Mouse (Mus musculus) adrenal gland, postnatal 36 days (tissue): ENCODE data around the gene Fiz1. TPM values are rescaled to one million over a fixed set of nuclear protein-coding genes. Genes with fewer than 3 reads are reported as not detected.

Experiments used
- total RNA-seq, 2 experiments: library from RNA; stranded (reverse); gene quantifications; 2 replicates each; pipeline ENCODE4 v1.2.3; 2021

Fiz1 gene
- total RNA-seq, 2 experiments from 2014 or later = 23.5 to 31.5 TPM

Other genes starting within 250 kb of the Fiz1 start
- gene Fam71e2, start 243.4 kb downstream of the Fiz1 start, total RNA-seq = not detected
- under 1 TPM; 0.13 to 0.56 TPM for gene Il11, start 231.8 kb downstream of the Fiz1 start, total RNA-seq
- gene Tmem190, start 231.8 kb downstream of the Fiz1 start, total RNA-seq = not detected
- 10 to 100 TPM in 1 of 2 experiments, 1 to 10 TPM in 1; 8.2 to 15.0 TPM for gene Tmem238, start 225.0 kb downstream of the Fiz1 start, total RNA-seq
- gene Rpl28, start 221.8 kb downstream of the Fiz1 start, total RNA-seq = 1,000 to 10,000 TPM in 1 of 2 experiments, 100 to 1,000 TPM in 1; 989 to 1,001 TPM
- gene Ube2s, start 202.1 kb downstream of the Fiz1 start, total RNA-seq = 100 to 1,000 TPM; 123 to 125 TPM
- under 1 TPM; 0.86 to 0.93 TPM for gene Shisa7, start 170.0 kb downstream of the Fiz1 start, total RNA-seq
- 10 to 100 TPM in 1 of 2 experiments, 1 to 10 TPM in 1; 9.2 to 23.4 TPM for gene Isoc2b, start 144.4 kb downstream of the Fiz1 start, total RNA-seq
- 10 to 100 TPM; 23.5 to 47.3 TPM for gene Isoc2a, start 137.5 kb downstream of the Fiz1 start, total RNA-seq
- gene Gm36210, start 108.2 kb downstream of the Fiz1 start, total RNA-seq = not detected
- gene Zfp628, start 99.5 kb downstream of the Fiz1 start, total RNA-seq = 10 to 100 TPM; 13.7 to 15.5 TPM
- gene Nat14, start 92.7 kb downstream of the Fiz1 start, total RNA-seq = 10 to 100 TPM in 1 of 2 experiments, 1 to 10 TPM in 1; 7.1 to 11.5 TPM
- gene Ssc5d, start 88.9 kb downstream of the Fiz1 start, total RNA-seq = 1 to 10 TPM; 1.7 to 2.7 TPM
- gene Sbk2, start 50.3 kb downstream of the Fiz1 start, total RNA-seq = under 1 TPM; 0.36 to 0.89 TPM
- gene Sbk3, start 43.5 kb downstream of the Fiz1 start, total RNA-seq = under 1 TPM; 0.23 to 0.50 TPM
- 10 to 100 TPM; 16.5 to 16.8 TPM for gene Zfp579, start 18.5 kb downstream of the Fiz1 start, total RNA-seq
- gene Zfp524, start 282 bp downstream of the Fiz1 start, total RNA-seq = 10 to 100 TPM in 1 of 2 experiments, 1 to 10 TPM in 1; 8.7 to 14.0 TPM
- not detected for gene Gm44973, start 799 bp upstream of the Fiz1 start, total RNA-seq
- gene Zfp865, start 5.7 kb upstream of the Fiz1 start, total RNA-seq = 10 to 100 TPM; 22.1 to 24.1 TPM
- 1 to 10 TPM in 1 of 2 experiments, under 1 TPM in 1; 0.96 to 1.4 TPM for gene Ccdc106, start 5.9 kb upstream of the Fiz1 start, total RNA-seq
- gene 4632433K11Rik, start 19.4 kb upstream of the Fiz1 start, total RNA-seq = not detected
- 1 to 10 TPM; 3.8 to 4.5 TPM for gene Zfp784, start 23.7 kb upstream of the Fiz1 start, total RNA-seq
- gene Zfp580, start 36.8 kb upstream of the Fiz1 start, total RNA-seq = 1 to 10 TPM; 6.4 to 9.3 TPM
- 100 to 1,000 TPM; 143 to 180 TPM for gene U2af2, start 47.4 kb upstream of the Fiz1 start, total RNA-seq
- 100 to 1,000 TPM; 146 to 155 TPM for gene Epn1, start 65.5 kb upstream of the Fiz1 start, total RNA-seq
- gene Rfpl4, start 102.3 kb upstream of the Fiz1 start, total RNA-seq = under 1 TPM in 1 of 2 experiments, not detected in 1; 0.56 TPM
- gene Rasl2-9, start 111.3 kb upstream of the Fiz1 start, total RNA-seq = 1 to 10 TPM; 1.3 to 1.4 TPM
- gene Vmn1r55, start 135.0 kb upstream of the Fiz1 start, total RNA-seq = not detected
- not detected for gene Vmn1r56, start 182.1 kb upstream of the Fiz1 start, total RNA-seq
- not detected for gene Vmn1r57, start 203.8 kb upstream of the Fiz1 start, total RNA-seq